Mouse (Mus musculus) ES-E14 (cell line): ENCODE results near the gene Lrpap1.

Experiments
- CHD2 ChIP-seq: IDR thresholded peaks from 2 replicates; pipeline ENCODE4 v1.6.1; 2014; ENCODE audit warnings: mild to moderate bottlenecking, low read depth, low read length, inconsistent platforms
- HCFC1 ChIP-seq: IDR thresholded peaks from 2 replicates; pipeline ENCODE4 v1.6.1; 2012; ENCODE audit warnings: low read length, inconsistent platforms, borderline replicate concordance; ENCODE audit not compliant: insufficient read depth
- MAFK ChIP-seq: IDR thresholded peaks from 2 replicates; pipeline ENCODE4 v1.6.1; 2014; ENCODE audit warnings: mild to moderate bottlenecking, low read depth, low read length, inconsistent platforms; ENCODE audit not compliant: insufficient read depth
- ZC3H11A ChIP-seq: IDR thresholded peaks from 2 replicates; pipeline ENCODE4 v1.6.1; 2012; ENCODE audit warnings: low read depth, mild to moderate bottlenecking, inconsistent platforms, low read length, borderline replicate concordance

- TF ChIP-seq ZC3H11A (no peak), CHD2 (no peak), MAFK (no peak), HCFC1 (no peak)
These were observed 12.1 kb upstream of the Lrpap1 start for GRCm38 (mm10) chr5:35117633-35118032.
